9 mouse cellular contexts compared by ENCODE assay signal in the genomic region with DNA sequence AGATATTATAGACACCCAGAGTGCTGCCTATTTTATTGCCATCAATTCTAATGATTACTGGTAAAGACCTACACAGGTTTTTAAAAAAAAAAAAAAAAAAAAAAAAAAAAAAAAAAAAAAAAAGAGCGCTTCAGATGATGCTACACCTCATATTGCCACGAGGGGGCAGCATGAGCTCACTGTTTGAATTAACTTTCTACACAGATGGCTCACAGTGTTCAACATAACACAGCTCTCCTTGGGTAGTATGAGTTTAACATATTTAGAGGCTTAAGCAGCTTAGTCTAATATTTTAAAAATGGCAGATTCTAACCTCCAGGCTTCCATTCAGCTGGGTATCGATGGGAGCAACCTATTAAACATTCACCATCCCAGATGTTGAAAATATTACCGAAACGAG. TPM values are rescaled to one million over a fixed set of nuclear protein-coding genes. Genes with fewer than 3 reads are reported as not detected.
A peak's percentile ranks its signal among the peaks of the same experiment; 100 is the strongest.
DNase-seq lines count a peak whose midpoint lies in the region.
"Had no signal": no experiment of that assay in that cellular context is flagged by ENCODE, and none has a peak within 500 bp of the region (broad histone marks: within the 10 kb centered on the region; RNA-seq: fewer than 3 reads in every experiment).

No protein-coding gene starts in this region.

- H3K4me1 ChIP-seq in forebrain, embryonic 10.5 days: peaks cover 18% of the 10 kb centered on the region
- H3K4me1 ChIP-seq: megakaryocyte, embryonic 14.5 days had no signal

- 50% methylated on average over 5 of the region's 5 CpGs for WGBS in forebrain, embryonic 10.5 days
- WGBS in large intestine, adult 2 months: 25% methylated on average over 5 of the region's 5 CpGs

- H3K27me3 ChIP-seq in forebrain, embryonic 10.5 days (ENCODE audit: poor library complexity, severe bottlenecking): no peaks in the 10 kb centered on the region

- H3K4me3 ChIP-seq in forebrain, embryonic 10.5 days: no peak overlapping the region
- H3K4me3 ChIP-seq: megakaryocyte, embryonic 14.5 days had no signal

- peak; percentile 10 for DNase-seq in heart, adult 8-10 months (ENCODE audit: low spot score)
- no peak for DNase-seq in heart, adult 9 months (ENCODE audit: low spot score in 2 of 2)
- DNase-seq in CD4-positive, CD25-positive, alpha-beta regulatory T cell, adult 2 months (ENCODE audit: low read depth, low spot score): peak; percentile 71
- DNase-seq in adrenal gland, postnatal 36 days: peak; percentile 53 to 57
- DNase-seq in forebrain, embryonic 10.5 days (ENCODE audit: extremely low spot score, low spot score): peak; percentile 36
- DNase-seq in large intestine, adult 2 months (ENCODE audit: low read depth, low spot score): peak; percentile 27
- peak; percentile 69 for DNase-seq in mesoderm, embryonic 11.5 days (ENCODE audit: low read depth, low spot score)
- peak; percentile 54 for DNase-seq in thymus, postnatal 4 days

- no peaks in the 10 kb centered on the region for H3K9me3 ChIP-seq in forebrain, embryonic 10.5 days
- H3K9me3 ChIP-seq: megakaryocyte, embryonic 14.5 days had no signal

- no peaks in the 10 kb centered on the region for H3K36me3 ChIP-seq in forebrain, embryonic 10.5 days (replicated peaks)

- H3K27ac ChIP-seq in forebrain, embryonic 10.5 days: no peak overlapping the region

RNA-seq across cellular contexts. Expression of a gene that starts 28.7 kb away (rescaled TPM):
- 10 to 100 TPM; 62.6 to 82.8 (median 69.1) TPM for total RNA-seq in heart, adult 8-10 months (2022)
- 100 to 1,000 TPM; 156 to 157 TPM for total RNA-seq in adrenal gland, postnatal 36 days (2021)
- 60.7 and 61.5 TPM in 2 replicates for polyA plus RNA-seq in forebrain, embryonic 10.5 days (2016; fragmentation: Nextera tagmentation; extraction: Ambion mirVana)
- 24.1 and 43.1 TPM in 2 replicates for polyA plus RNA-seq in large intestine, adult 2 months (2012; rRNA removed)

Comparison
In these comparisons a context has a peak if more than half of its experiments do, and no peak if none do; other contexts are left out.
1. DNase-seq: peak in heart, adult 8-10 months (single experiment), CD4-positive, CD25-positive, alpha-beta regulatory T cell, adult 2 months (single experiment), adrenal gland, postnatal 36 days (2 of 2), forebrain, embryonic 10.5 days (single experiment), large intestine, adult 2 months (single experiment), mesoderm, embryonic 11.5 days (single experiment) and thymus, postnatal 4 days (single experiment); none in heart, adult 9 months (0 of 2).